Mouse (Mus musculus) heart, postnatal 0 days (tissue): Measurements from ENCODE around the gene Arx. TPM values are rescaled to one million over a fixed set of nuclear protein-coding genes. Genes with fewer than 3 reads are reported as not detected.

ENCODE experiments used
- ATAC-seq: fragments of 200-750 bp; cut with Nextera tagmentation; 2 replicates; pipeline ENCODE4 v1.8.0; 2017; ENCODE audit warnings: low read depth, moderate number of reproducible peaks, moderate library complexity; ENCODE audit not compliant: insufficient read depth
- DNase-seq: peaks from one replicate; pipeline ENCODE4 v3.0.0-alpha.2; 2016; ENCODE audit warnings: low spot score
- H3K27ac ChIP-seq: fragments of 300-500 bp; sonication (generic); 2 replicates; pipeline ENCODE4 v1.5.1; 2014; ENCODE audit warnings: low read depth, mild to moderate bottlenecking
- H3K27me3 ChIP-seq: fragments of 300-500 bp; sonication (generic); 2 replicates; pipeline ENCODE4 v1.6.1; 2014; ENCODE audit warnings: low read length, mixed read lengths; ENCODE audit not compliant: control insufficient read depth, insufficient read depth
- H3K36me3 ChIP-seq: fragments of 300-500 bp; sonication (generic); replicated peaks from 2 replicates; pipeline ENCODE4 v1.6.1; 2014; ENCODE audit warnings: low read length, mixed read lengths; ENCODE audit not compliant: control insufficient read depth, insufficient read depth
- H3K4me1 ChIP-seq: fragments of 300-500 bp; sonication (generic); 2 replicates; pipeline ENCODE4 v1.6.1; 2014; ENCODE audit warnings: antibody characterized with exemption; ENCODE audit not compliant: control insufficient read depth, insufficient read depth
- H3K4me2 ChIP-seq: fragments of 300-500 bp; sonication (generic); 2 replicates; pipeline ENCODE4 v1.6.1; 2014; ENCODE audit warnings: low read depth, mild to moderate bottlenecking, low read length, moderate library complexity
- H3K4me3 ChIP-seq: fragments of 300-500 bp; sonication (generic); 2 replicates; pipeline ENCODE4 v1.5.1; 2014; ENCODE audit warnings: low read depth, low read length
- H3K9ac ChIP-seq: fragments of 300-500 bp; sonication (generic); replicated peaks from 2 replicates; pipeline ENCODE4 v1.6.1; 2014; ENCODE audit warnings: low read depth, low read length, mixed read lengths
- H3K9me3 ChIP-seq: fragments of 300-500 bp; sonication (generic); replicated peaks from 2 replicates; pipeline ENCODE4 v1.6.1; 2016; ENCODE audit warnings: low read length; ENCODE audit not compliant: control insufficient read depth
- CTCF ChIP-seq: IDR thresholded peaks from 2 replicates; pipeline ENCODE4 v1.5.1; 2016; ENCODE audit warnings: antibody characterized with exemption, control low read depth, low read depth
- EP300 ChIP-seq: IDR thresholded peaks from 2 replicates; pipeline ENCODE4 v1.6.1; 2016; ENCODE audit warnings: antibody characterized with exemption, low read depth
- WGBS: fragments of 180-500 bp; shearing (Covaris S2); extraction: QIAGEN DNeasy Blood & Tissue Kit; methylation state at CpG from one replicate; pipeline ENCODE4 v1.1.7; 2014; 5-methylcytosine and 5-hydroxymethylcytosine counted together
- polyA plus RNA-seq: library from polyadenylated mRNA; unstranded; fragments of >200 nt; fragmentation: Nextera tagmentation; extraction: Ambion mirVana; gene quantifications from 2 replicates; pipeline ENCODE4 v1.2.1, GENCODE M21; 2015
- total RNA-seq: library from RNA; depleted of rRNA; stranded (reverse); fragments of >200 nt; gene quantifications from 2 replicates; pipeline ENCODE4 v1.2.3, GENCODE M21; 2014; ENCODE audit warnings: low replicate concordance

Gene Arx
- total and polyA plus RNA-seq, 2 experiments from 2014 or later = not detected

- H3K4me2 ChIP-seq = no peak overlapping the region
- H3K27ac ChIP-seq = no peak overlapping the region
- TF ChIP-seq EP300 = no peak
- no peak for TF ChIP-seq CTCF
- WGBS = 34% methylated on average over 10 of the region's 10 CpGs
- H3K27me3 ChIP-seq = peaks cover 73% of the 10 kb centered on the region
- no peak overlapping the region for H3K9ac ChIP-seq
- no peak for ATAC-seq
- no peaks in the 10 kb centered on the region for H3K9me3 ChIP-seq
- no peak for DNase-seq
- no peaks in the 10 kb centered on the region for H3K4me1 ChIP-seq
- no peaks in the 10 kb centered on the region for H3K36me3 ChIP-seq
- no peak overlapping the region for H3K4me3 ChIP-seq
Measured at GRCm38 (mm10) chrX:93300183-93300815, 14.1 kb downstream of the Arx start.

GRCm38 (mm10) chrX:93301798-93302197 lies 15.6 kb downstream of the Arx start:
- no peak for ATAC-seq
- no peak overlapping the region for H3K9ac ChIP-seq
- H3K4me2 ChIP-seq = no peak overlapping the region
- no peak overlapping the region for H3K27ac ChIP-seq
- peaks cover 59% of the 10 kb centered on the region for H3K27me3 ChIP-seq
- no peak overlapping the region for H3K4me3 ChIP-seq
- no peaks in the 10 kb centered on the region for H3K9me3 ChIP-seq
- H3K4me1 ChIP-seq = no peaks in the 10 kb centered on the region
- TF ChIP-seq CTCF (no peak), EP300 (no peak)
- DNase-seq = no peak
- 20% methylated on average over 7 of the region's 7 CpGs for WGBS
- no peaks in the 10 kb centered on the region for H3K36me3 ChIP-seq

- H3K27me3 ChIP-seq = peaks cover 20% of the 10 kb centered on the region
- no peak for TF ChIP-seq EP300
- no peak for ATAC-seq
- no peak overlapping the region for H3K27ac ChIP-seq
- H3K4me2 ChIP-seq = no peak overlapping the region
- H3K4me1 ChIP-seq = no peaks in the 10 kb centered on the region
- H3K9me3 ChIP-seq = no peaks in the 10 kb centered on the region
- H3K9ac ChIP-seq = no peak overlapping the region
- no peak overlapping the region for H3K4me3 ChIP-seq
- H3K36me3 ChIP-seq = no peaks in the 10 kb centered on the region
- 82% methylated on average over 7 of the region's 7 CpGs for WGBS
- no peak for DNase-seq
Measured at GRCm38 (mm10) chrX:93305780-93306179, 19.5 kb downstream of the Arx start.

GRCm38 (mm10) chrX:93317577-93317976 lies 31.3 kb downstream of the Arx start:
- WGBS = 60% methylated on average over 4 of the region's 4 CpGs
- DNase-seq (no peak), ATAC-seq (no peak)
- Histone ChIP-seq H3K27me3 (no peaks in the 10 kb centered on the region), H3K4me2 (no peak overlapping the region), H3K9ac (no peak overlapping the region), H3K36me3 (no peaks in the 10 kb centered on the region), H3K9me3 (no peaks in the 10 kb centered on the region), H3K4me1 (no peaks in the 10 kb centered on the region), H3K27ac (no peak overlapping the region), H3K4me3 (no peak overlapping the region)
- no peak for TF ChIP-seq CTCF

GRCm38 (mm10) chrX:93319979-93320378 lies 33.7 kb downstream of the Arx start:
- H3K4me1 ChIP-seq = no peaks in the 10 kb centered on the region
- ATAC-seq (no peak), DNase-seq (no peak)
- TF ChIP-seq EP300 (no peak), CTCF (no peak)
- H3K9ac ChIP-seq = no peak overlapping the region
- no peak overlapping the region for H3K4me3 ChIP-seq
- H3K9me3 ChIP-seq = no peaks in the 10 kb centered on the region
- no peaks in the 10 kb centered on the region for H3K27me3 ChIP-seq
- H3K36me3 ChIP-seq = no peaks in the 10 kb centered on the region
- H3K27ac ChIP-seq = no peak overlapping the region
- 64% methylated on average over 2 of the region's 2 CpGs for WGBS
- no peak overlapping the region for H3K4me2 ChIP-seq

GRCm38 (mm10) chrX:93321336-93321735 lies 35.1 kb downstream of the Arx start:
- TF ChIP-seq EP300 (no peak), CTCF (no peak)
- Histone ChIP-seq H3K4me2 (no peak overlapping the region), H3K4me3 (no peak overlapping the region), H3K9ac (no peak overlapping the region), H3K4me1 (no peaks in the 10 kb centered on the region), H3K27ac (no peak overlapping the region), H3K9me3 (no peaks in the 10 kb centered on the region), H3K27me3 (no peaks in the 10 kb centered on the region), H3K36me3 (no peaks in the 10 kb centered on the region)
- 50% methylated on average over 1 of the region's 1 CpGs for WGBS
- ATAC-seq = no peak
- no peak for DNase-seq
